ENCODE assay signal across 1 mouse cellular context in the genomic region with DNA sequence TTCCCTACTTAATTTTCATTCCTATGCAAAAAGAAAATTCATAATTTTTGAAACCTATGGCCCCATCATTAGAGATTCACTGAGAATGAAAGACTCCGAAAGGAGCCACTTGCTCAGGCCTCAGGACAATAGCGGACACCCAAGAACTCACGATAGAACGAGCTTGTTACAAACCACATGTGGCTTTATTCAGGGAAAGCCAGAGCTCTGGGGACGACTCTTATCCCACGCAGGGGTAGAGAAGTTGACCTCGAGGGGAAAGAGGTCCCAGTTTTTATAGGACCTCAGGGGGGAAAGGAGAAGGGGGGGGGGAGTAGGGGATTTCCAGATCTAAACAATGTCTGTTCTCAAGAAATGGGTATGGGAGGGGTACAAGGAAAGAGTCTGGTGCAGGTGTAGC. TPM values are rescaled to one million over a fixed set of nuclear protein-coding genes. Genes with fewer than 3 reads are reported as not detected.
"Had no signal": no experiment of that assay in that cellular context is flagged by ENCODE, and none has a peak within 500 bp of the region (broad histone marks: within the 10 kb centered on the region; RNA-seq: fewer than 3 reads in every experiment).

No protein-coding gene starts in this region.

RNA-seq across cellular contexts. Expression of a gene that starts 35.6 kb away (rescaled TPM):
- polyA plus RNA-seq: erythroblast, embryonic 14.5 days had no signal
